Mouse (Mus musculus): ENCODE results near the gene Hoxd4. TPM values are rescaled to one million over a fixed set of nuclear protein-coding genes. Genes with fewer than 3 reads are reported as not detected.
A peak's percentile ranks its signal among the peaks of the same experiment; 100 is the strongest.

Gene Hoxd4
- polyA plus RNA-seq, 1 experiment from 2014 or later = not detected

GRCm38 (mm10) chr2:74681594-74682531, 29.9 kb upstream of the Hoxd4 start:
- no peaks in the 10 kb centered on the region for H3K9me3 ChIP-seq (replicated peaks)
- peak overlapping the region; percentile 23 for H3K4me3 ChIP-seq
- H3K36me3 ChIP-seq = no peaks in the 10 kb centered on the region
- peak; percentile 56 for DNase-seq (ENCODE audit: low spot score)
- no peak overlapping the region for H3K27ac ChIP-seq (replicated peaks)
- under 1% methylated on average over 75 of the region's 78 CpGs for WGBS
- peaks cover 100% of the 10 kb centered on the region for H3K27me3 ChIP-seq (ENCODE audit: low read depth, poor library complexity, severe bottlenecking)
- peaks cover 14% of the 10 kb centered on the region for H3K4me1 ChIP-seq

GRCm38 (mm10) chr2:74682796-74683195, 28.9 kb upstream of the Hoxd4 start:
- under 1% methylated on average over 51 of the region's 51 CpGs for WGBS
- DNase-seq (ENCODE audit: low spot score) = peak; percentile 54
- Histone ChIP-seq H3K9me3 (replicated peaks) (no peaks in the 10 kb centered on the region), H3K4me3 (peak overlapping the region; percentile 23; the same call in 1 of the 2 replicates), H3K36me3 (no peaks in the 10 kb centered on the region), H3K27me3 (ENCODE audit: low read depth, poor library complexity, severe bottlenecking) (peaks cover 100% of the 10 kb centered on the region), H3K27ac (replicated peaks) (no peak overlapping the region), H3K4me1 (peaks cover 14% of the 10 kb centered on the region)

- Histone ChIP-seq H3K27me3 (ENCODE audit: low read depth, poor library complexity, severe bottlenecking) (peaks cover 100% of the 10 kb centered on the region), H3K9me3 (replicated peaks) (no peaks in the 10 kb centered on the region), H3K4me3 (no peak overlapping the region), H3K36me3 (no peaks in the 10 kb centered on the region), H3K27ac (replicated peaks) (no peak overlapping the region), H3K4me1 (peaks cover 14% of the 10 kb centered on the region)
- WGBS = under 1% methylated on average over 18 of the region's 18 CpGs
- DNase-seq (ENCODE audit: low spot score) = peak; percentile 62
These were observed 28.2 kb upstream of the Hoxd4 start for GRCm38 (mm10) chr2:74683471-74683951.

- Histone ChIP-seq H3K4me1 (peaks cover 14% of the 10 kb centered on the region), H3K27me3 (ENCODE audit: low read depth, poor library complexity, severe bottlenecking) (peaks cover 100% of the 10 kb centered on the region), H3K27ac (replicated peaks) (no peak overlapping the region), H3K9me3 (replicated peaks) (no peaks in the 10 kb centered on the region), H3K4me3 (no peak overlapping the region), H3K36me3 (no peaks in the 10 kb centered on the region)
- peak; percentile 40 for DNase-seq (ENCODE audit: low spot score)
- 2% methylated on average over 12 of the region's 12 CpGs for WGBS
These were observed 27.6 kb upstream of the Hoxd4 start for GRCm38 (mm10) chr2:74684106-74684505.

GRCm38 (mm10) chr2:74685059-74685603, 26.6 kb upstream of the Hoxd4 start:
- Histone ChIP-seq H3K36me3 (no peaks in the 10 kb centered on the region), H3K4me1 (peaks cover 14% of the 10 kb centered on the region), H3K27ac (replicated peaks) (no peak overlapping the region), H3K9me3 (replicated peaks) (no peaks in the 10 kb centered on the region), H3K4me3 (no peak overlapping the region), H3K27me3 (ENCODE audit: low read depth, poor library complexity, severe bottlenecking) (peaks cover 100% of the 10 kb centered on the region)
- WGBS = 11% methylated on average over 4 of the region's 4 CpGs
- peak; percentile 23 for DNase-seq (ENCODE audit: low spot score)

- Histone ChIP-seq H3K27me3 (ENCODE audit: low read depth, poor library complexity, severe bottlenecking) (peaks cover 100% of the 10 kb centered on the region), H3K9me3 (replicated peaks) (no peaks in the 10 kb centered on the region), H3K4me3 (no peak overlapping the region), H3K4me1 (peaks cover 20% of the 10 kb centered on the region), H3K27ac (replicated peaks) (no peak overlapping the region), H3K36me3 (no peaks in the 10 kb centered on the region)
- 7% methylated on average over 17 of the region's 17 CpGs for WGBS
- peak; percentile 72 for DNase-seq (ENCODE audit: low spot score)
These were observed 25.3 kb upstream of the Hoxd4 start for GRCm38 (mm10) chr2:74686301-74686987.

- Histone ChIP-seq H3K27ac (replicated peaks) (no peak overlapping the region), H3K27me3 (ENCODE audit: low read depth, poor library complexity, severe bottlenecking) (peaks cover 100% of the 10 kb centered on the region), H3K9me3 (replicated peaks) (no peaks in the 10 kb centered on the region), H3K4me3 (no peak overlapping the region), H3K36me3 (no peaks in the 10 kb centered on the region), H3K4me1 (peaks cover 17% of the 10 kb centered on the region)
- DNase-seq (ENCODE audit: low spot score) = peak; percentile 49
- under 1% methylated on average over 27 of the region's 27 CpGs for WGBS
These were observed 24.6 kb upstream of the Hoxd4 start for GRCm38 (mm10) chr2:74686988-74687697.

- Histone ChIP-seq H3K4me3 (no peak overlapping the region), H3K36me3 (no peaks in the 10 kb centered on the region), H3K27me3 (ENCODE audit: low read depth, poor library complexity, severe bottlenecking) (peaks cover 100% of the 10 kb centered on the region), H3K9me3 (replicated peaks) (no peaks in the 10 kb centered on the region), H3K4me1 (peaks cover 9% of the 10 kb centered on the region), H3K27ac (replicated peaks) (no peak overlapping the region)
- DNase-seq (ENCODE audit: low spot score) = no peak
- under 1% methylated on average over 31 of the region's 31 CpGs for WGBS
These were observed 23.8 kb upstream of the Hoxd4 start for GRCm38 (mm10) chr2:74687698-74688555.

GRCm38 (mm10) chr2:74688795-74689573, 22.7 kb upstream of the Hoxd4 start:
- 5% methylated on average over 12 of the region's 12 CpGs for WGBS
- H3K9me3 ChIP-seq (replicated peaks) = no peaks in the 10 kb centered on the region
- peaks cover 8% of the 10 kb centered on the region for H3K4me1 ChIP-seq
- no peak for DNase-seq (ENCODE audit: low spot score)
- H3K27me3 ChIP-seq (ENCODE audit: low read depth, poor library complexity, severe bottlenecking) = peaks cover 100% of the 10 kb centered on the region
- H3K36me3 ChIP-seq = no peaks in the 10 kb centered on the region
- H3K27ac ChIP-seq (replicated peaks) = no peak overlapping the region
- no peak overlapping the region for H3K4me3 ChIP-seq

GRCm38 (mm10) chr2:74689574-74690337, 22.0 kb upstream of the Hoxd4 start:
- no peak for DNase-seq (ENCODE audit: low spot score)
- H3K27me3 ChIP-seq (ENCODE audit: low read depth, poor library complexity, severe bottlenecking) = peaks cover 100% of the 10 kb centered on the region
- H3K4me3 ChIP-seq = no peak overlapping the region
- no peaks in the 10 kb centered on the region for H3K36me3 ChIP-seq
- H3K4me1 ChIP-seq = peaks cover 8% of the 10 kb centered on the region
- no peak overlapping the region for H3K27ac ChIP-seq (replicated peaks)
- no peaks in the 10 kb centered on the region for H3K9me3 ChIP-seq (replicated peaks)
- WGBS = 1% methylated on average over 24 of the region's 24 CpGs

All from midbrain, embryonic 10.5 days (tissue).